9 mouse cellular contexts compared by ENCODE assay signal in genomic region chr19:3414268-3414733, GRCm38 (mm10). TPM values are rescaled to one million over a fixed set of nuclear protein-coding genes. Genes with fewer than 3 reads are reported as not detected.
A peak's percentile ranks its signal among the peaks of the same experiment; 100 is the strongest.
DNase-seq lines count a peak whose midpoint lies in the region; ATAC-seq lines count a peak whose summit lies in the region.
"Had no signal": no experiment of that assay in that cellular context is flagged by ENCODE, and none has a peak within 500 bp of the region (broad histone marks: within the 10 kb centered on the region; RNA-seq: fewer than 3 reads in every experiment).

Gal (minus strand) TSS chr19:3414544.

- H3K4me1 ChIP-seq in liver, embryonic 11.5 days (replicated peaks; ENCODE audit: control insufficient read depth, insufficient read depth, low read length): no peaks in the 10 kb centered on the region
- H3K4me1 ChIP-seq in embryonic facial prominence, embryonic 10.5 days: peaks cover 9% of the 10 kb centered on the region
- H3K4me1 ChIP-seq in limb, embryonic 15.5 days: peaks cover 8% of the 10 kb centered on the region
- H3K4me1 ChIP-seq in neural tube, embryonic 11.5 days (ENCODE audit: control insufficient read depth, insufficient read depth, low read length): no peaks in the 10 kb centered on the region

- peaks cover 40% of the 10 kb centered on the region for H3K27me3 ChIP-seq in liver, embryonic 11.5 days (replicated peaks; ENCODE audit: control insufficient read depth, insufficient read depth, low read length)
- peaks cover 54% of the 10 kb centered on the region for H3K27me3 ChIP-seq in embryonic facial prominence, embryonic 10.5 days (replicated peaks; ENCODE audit: low read depth, poor library complexity, severe bottlenecking)
- peaks cover 38% of the 10 kb centered on the region for H3K27me3 ChIP-seq in limb, embryonic 15.5 days
- H3K27me3 ChIP-seq in neural tube, embryonic 11.5 days (ENCODE audit: control insufficient read depth, insufficient read depth, low read length): peaks cover 18% of the 10 kb centered on the region

- H3K27ac ChIP-seq in liver, embryonic 11.5 days (ENCODE audit: low read depth, low read length): no peak within 1 kb of the TSS
- H3K27ac ChIP-seq in embryonic facial prominence, embryonic 10.5 days (replicated peaks): no peak within 1 kb of the TSS; the same call in 1 of the 2 replicates
- no peak within 1 kb of the TSS for H3K27ac ChIP-seq in limb, embryonic 15.5 days
- no peak within 1 kb of the TSS for H3K27ac ChIP-seq in neural tube, embryonic 11.5 days (ENCODE audit: low read depth, low read length)
- H3K27ac ChIP-seq: macrophage had no signal

- peak within 1 kb of the TSS; percentile 10 for H3K4me3 ChIP-seq in liver, embryonic 11.5 days (ENCODE audit: low read depth, low read length)
- H3K4me3 ChIP-seq in embryonic facial prominence, embryonic 10.5 days: peak within 1 kb of the TSS; percentile 55
- peak within 1 kb of the TSS; percentile 36 for H3K4me3 ChIP-seq in limb, embryonic 15.5 days
- H3K4me3 ChIP-seq in neural tube, embryonic 11.5 days (ENCODE audit: low read depth, low read length): peak within 1 kb of the TSS; percentile 25

- H3K9me3 ChIP-seq in liver, embryonic 11.5 days (ENCODE audit: control insufficient read depth, low read length): no peaks in the 10 kb centered on the region
- H3K9me3 ChIP-seq in embryonic facial prominence, embryonic 10.5 days: 0 out of 2 replicates have a peak, but pooled peaks cover 6% of the 10 kb centered on the region
- no peaks in the 10 kb centered on the region for H3K9me3 ChIP-seq in limb, embryonic 15.5 days
- no peaks in the 10 kb centered on the region for H3K9me3 ChIP-seq in neural tube, embryonic 11.5 days (ENCODE audit: control insufficient read depth, low read length)

- no peak for ATAC-seq in liver, embryonic 11.5 days (replicated peaks; ENCODE audit: low FRiP score)
- no peak for ATAC-seq in limb, embryonic 15.5 days (ENCODE audit: insufficient number of reproducible peaks, low FRiP score, low TSS enrichment, low read depth)
- peak; percentile 53; the same call in 1 of the 2 replicates for ATAC-seq in neural tube, embryonic 11.5 days (ENCODE audit: insufficient read depth, low FRiP score, low TSS enrichment)

- H3K4me2 ChIP-seq in liver, embryonic 11.5 days: peak within 1 kb of the TSS; percentile 43
- H3K4me2 ChIP-seq in limb, embryonic 15.5 days: peak within 1 kb of the TSS; percentile 60
- peak within 1 kb of the TSS; percentile 48 for H3K4me2 ChIP-seq in neural tube, embryonic 11.5 days (ENCODE audit: low read depth)

- WGBS in liver, embryonic 11.5 days: 5% methylated on average over 37 of the region's 37 CpGs
- WGBS in embryonic facial prominence, embryonic 10.5 days: 4% methylated on average over 37 of the region's 37 CpGs
- WGBS in limb, embryonic 15.5 days: 1% methylated on average over 37 of the region's 37 CpGs
- 3% methylated on average over 37 of the region's 37 CpGs for WGBS in neural tube, embryonic 11.5 days

- no peak for DNase-seq in liver, embryonic 11.5 days (ENCODE audit: low spot score)
- DNase-seq in liver: no peak
- DNase-seq in embryonic facial prominence, embryonic 10.5 days (ENCODE audit: low spot score): peak; percentile 20
- DNase-seq in heart, postnatal 4 days: peak; percentile 47
- peak; percentile 32 for DNase-seq in neural tube, embryonic 11.5 days (ENCODE audit: low spot score)
- no peak for DNase-seq in thymus, adult 18-20 months
- no peak for DNase-seq in MN1 (ENCODE audit: low spot score)

- H3K9ac ChIP-seq in liver, embryonic 11.5 days (ENCODE audit: low read depth, low read length): no peak within 1 kb of the TSS
- 0 out of 2 replicates have a peak within 1 kb of the TSS, but pooled peaks have one; percentile 10 for H3K9ac ChIP-seq in limb, embryonic 15.5 days
- peak within 1 kb of the TSS; percentile 23; the same call in 1 of the 2 replicates for H3K9ac ChIP-seq in neural tube, embryonic 11.5 days (ENCODE audit: low read length)

- no peaks in the 10 kb centered on the region for H3K36me3 ChIP-seq in liver, embryonic 11.5 days (ENCODE audit: control insufficient read depth, insufficient read depth, low read length)
- H3K36me3 ChIP-seq in embryonic facial prominence, embryonic 10.5 days (replicated peaks): no peaks in the 10 kb centered on the region
- H3K36me3 ChIP-seq in limb, embryonic 15.5 days: no peaks in the 10 kb centered on the region
- no peaks in the 10 kb centered on the region for H3K36me3 ChIP-seq in neural tube, embryonic 11.5 days (ENCODE audit: control insufficient read depth, insufficient read depth, low read length)

RNA-seq across cellular contexts. Expression of gene Gal, which starts in this region (rescaled TPM):
- 2.1 and 2.6 TPM in 2 replicates for polyA plus RNA-seq in liver, embryonic 11.5 days (2014; fragmentation: Nextera tagmentation; extraction: Ambion mirVana)
- polyA plus RNA-seq in embryonic facial prominence, embryonic 10.5 days (2016; fragmentation: Nextera tagmentation; extraction: Ambion mirVana): 1.1 and 1.2 TPM in 2 replicates
- under 1 TPM; 0.36 to 0.47 TPM for total RNA-seq in heart, postnatal 4 days (2021)
- polyA plus RNA-seq in limb, embryonic 15.5 days (2015; fragmentation: Nextera tagmentation; extraction: Ambion mirVana): 0.78 and 1.3 TPM in 2 replicates
- 4.0 and 5.3 TPM in 2 replicates for polyA plus RNA-seq in neural tube, embryonic 11.5 days (2014; fragmentation: Nextera tagmentation; extraction: Ambion mirVana)
- polyA plus RNA-seq: macrophage had no signal

Comparison
In these comparisons a context has a peak if more than half of its experiments do, and no peak if none do; other contexts are left out.
1. Peak in DNase-seq in heart, postnatal 4 days; RNA of the gene not detected or under 1 TPM.
2. DNase-seq: peak in embryonic facial prominence, embryonic 10.5 days (single experiment) and neural tube, embryonic 11.5 days (single experiment); none in liver, embryonic 11.5 days (single experiment), liver (single experiment), thymus, adult 18-20 months (0 of 2) and MN1 (single experiment).
3. Peak in every context shown above with its lines, with median percentiles within 50 percentile points of each other: H3K4me2 ChIP-seq and H3K4me3 ChIP-seq.